Mouse (Mus musculus) B cell, adult 2 months (primary cell): ENCODE results near the gene Farp1.
A peak's percentile ranks its signal among the peaks of the same experiment; 100 is the strongest.

Experiments used
- DNase-seq, 2 experiments: peaks; one replicate each; pipeline ENCODE4 v3.0.0; 2022

Gene Farp1

GRCm38 (mm10) chr14:121186402-121186894, 151.4 kb downstream of the Farp1 start:
- no peak for DNase-seq

GRCm38 (mm10) chr14:121189840-121190239, 154.8 kb downstream of the Farp1 start:
- peak; percentile 24 to 31 for DNase-seq

GRCm38 (mm10) chr14:121190386-121190785, 155.4 kb downstream of the Farp1 start:
- no peak for DNase-seq

- no peak for DNase-seq
Measured at GRCm38 (mm10) chr14:121191739-121192138, 156.7 kb downstream of the Farp1 start.

- DNase-seq, result no peak
Measured at GRCm38 (mm10) chr14:121192394-121192793, 157.4 kb downstream of the Farp1 start.

- DNase-seq, result no peak
Measured at GRCm38 (mm10) chr14:121193981-121194380, 159.0 kb downstream of the Farp1 start.

GRCm38 (mm10) chr14:121198915-121199572, 164.0 kb downstream of the Farp1 start:
- DNase-seq, result no peak

GRCm38 (mm10) chr14:121199789-121200188, 164.8 kb downstream of the Farp1 start:
- no peak for DNase-seq

- no peak for DNase-seq
Measured at GRCm38 (mm10) chr14:121200353-121200752, 165.4 kb downstream of the Farp1 start.

GRCm38 (mm10) chr14:121201178-121201577, 166.2 kb downstream of the Farp1 start:
- no peak for DNase-seq

GRCm38 (mm10) chr14:121205459-121205858, 170.5 kb downstream of the Farp1 start:
- no peak for DNase-seq

- DNase-seq, result no peak
Measured at GRCm38 (mm10) chr14:121207441-121208158, 172.6 kb downstream of the Farp1 start.

GRCm38 (mm10) chr14:121208159-121208515, 173.1 kb downstream of the Farp1 start:
- no peak for DNase-seq

GRCm38 (mm10) chr14:121210318-121210717, 175.3 kb downstream of the Farp1 start:
- DNase-seq, result no peak

GRCm38 (mm10) chr14:121213650-121214049, 178.7 kb downstream of the Farp1 start:
- no peak for DNase-seq

GRCm38 (mm10) chr14:121214636-121215257, 179.7 kb downstream of the Farp1 start:
- no peak for DNase-seq

GRCm38 (mm10) chr14:121215817-121216216, 180.8 kb downstream of the Farp1 start:
- no peak for DNase-seq

GRCm38 (mm10) chr14:121216672-121217071, 181.7 kb downstream of the Farp1 start:
- no peak for DNase-seq

- DNase-seq, result peak; percentile 20 to 23
Measured at GRCm38 (mm10) chr14:121218620-121219019, 183.6 kb downstream of the Farp1 start.

- no peak for DNase-seq
Measured at GRCm38 (mm10) chr14:121219226-121220039, 184.4 kb downstream of the Farp1 start.

- no peak for DNase-seq
Measured at GRCm38 (mm10) chr14:121220040-121220322, 185.0 kb downstream of the Farp1 start.

GRCm38 (mm10) chr14:121220723-121221122, 185.7 kb downstream of the Farp1 start:
- peak; percentile 28 to 34 for DNase-seq

GRCm38 (mm10) chr14:121225804-121226203, 190.8 kb downstream of the Farp1 start:
- DNase-seq, result no peak
